Mouse (Mus musculus): ENCODE data around the gene Hnf1b.

Gene Hnf1b

DNA sequence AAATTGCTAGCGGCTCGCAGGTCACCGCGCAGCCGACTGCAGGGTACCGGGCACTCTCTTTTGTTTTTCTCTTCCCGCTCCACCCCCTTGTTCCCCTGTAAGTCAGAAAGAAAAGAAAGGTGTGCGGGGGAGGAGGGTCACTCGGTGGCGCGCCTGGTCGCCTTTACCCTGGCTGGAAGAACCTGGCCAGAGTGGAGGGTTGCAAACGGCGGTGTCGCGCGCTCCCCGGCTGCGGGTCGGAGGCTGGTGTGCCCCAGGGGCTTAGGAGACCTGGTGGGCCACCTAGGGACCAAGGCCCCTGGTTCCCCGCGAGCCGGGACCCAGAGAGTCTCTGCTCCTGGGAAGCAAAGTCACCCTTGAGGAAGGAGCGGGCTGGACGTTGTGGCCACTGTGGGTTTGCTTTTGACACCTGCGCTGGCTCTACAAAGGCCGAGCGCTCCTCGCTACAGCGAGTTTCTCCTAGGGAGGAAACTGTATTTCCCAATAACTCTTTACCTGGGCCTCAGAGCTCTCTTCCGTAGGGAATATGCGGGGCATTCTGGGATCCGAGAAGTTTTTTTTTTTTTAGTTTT lies 3.4 kb downstream of the Hnf1b start:
- DNase-seq (ENCODE audit: low spot score), result no peak

DNA sequence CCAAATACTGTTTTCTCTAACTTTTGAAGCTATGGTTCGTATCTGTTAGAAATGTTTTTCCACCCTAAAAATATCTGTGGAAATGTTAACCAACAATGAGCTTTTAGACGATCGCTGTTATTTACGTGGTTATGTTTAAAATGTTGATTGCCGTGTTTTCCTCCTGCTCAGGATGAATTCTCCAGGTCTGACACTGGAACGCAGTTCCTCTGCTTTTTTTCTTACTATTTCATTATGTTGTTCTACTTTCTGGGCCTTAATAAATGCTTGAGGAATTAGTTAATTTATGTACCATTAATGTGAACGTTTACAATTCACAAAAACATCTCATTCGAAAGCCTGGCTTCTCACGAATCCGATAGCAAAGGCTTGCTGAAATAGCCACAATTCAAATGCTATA lies 4.2 kb downstream of the Hnf1b start:
- DNase-seq (ENCODE audit: low spot score), result no peak

DNA sequence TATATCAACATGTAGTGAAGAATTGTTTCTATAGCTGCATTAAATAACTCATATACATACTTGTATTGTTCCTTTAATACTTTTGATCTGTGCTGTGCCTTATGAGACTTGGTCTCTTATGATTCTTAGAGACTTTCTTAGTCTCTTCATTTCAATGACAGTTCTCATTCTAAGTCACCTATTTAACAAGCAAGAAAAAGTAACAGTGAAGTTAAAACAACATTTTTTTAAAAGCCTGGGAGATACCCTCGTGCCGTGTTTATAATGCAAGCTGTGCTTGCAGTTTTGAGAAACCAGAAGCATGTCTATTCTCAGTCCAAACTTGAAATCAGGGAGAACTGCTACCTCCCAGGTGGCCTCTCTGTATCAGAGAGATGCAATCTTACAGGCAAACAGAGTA lies 4.8 kb downstream of the Hnf1b start:
- no peak for DNase-seq (ENCODE audit: low spot score)

DNA sequence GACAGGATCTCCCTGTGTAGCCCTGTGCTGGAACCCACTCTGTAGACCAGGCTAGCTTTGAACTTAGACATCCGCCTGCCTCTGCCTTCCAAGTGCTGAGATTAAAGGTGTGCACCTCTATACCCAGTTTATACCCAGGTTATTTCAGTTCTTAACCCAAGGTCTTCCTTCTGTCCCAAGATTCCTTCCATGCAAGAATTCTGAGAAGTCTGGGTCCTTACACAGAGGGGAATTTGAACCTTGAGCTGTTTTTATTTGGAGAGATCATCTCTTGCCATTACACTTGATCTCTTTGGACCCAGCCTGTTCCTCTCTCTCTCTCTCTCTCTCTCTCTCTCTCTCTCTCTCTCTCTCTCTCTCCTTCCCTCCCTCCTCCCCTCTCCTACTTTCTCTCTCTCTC lies 7.4 kb downstream of the Hnf1b start:
- no peak for DNase-seq (ENCODE audit: low spot score)

DNA sequence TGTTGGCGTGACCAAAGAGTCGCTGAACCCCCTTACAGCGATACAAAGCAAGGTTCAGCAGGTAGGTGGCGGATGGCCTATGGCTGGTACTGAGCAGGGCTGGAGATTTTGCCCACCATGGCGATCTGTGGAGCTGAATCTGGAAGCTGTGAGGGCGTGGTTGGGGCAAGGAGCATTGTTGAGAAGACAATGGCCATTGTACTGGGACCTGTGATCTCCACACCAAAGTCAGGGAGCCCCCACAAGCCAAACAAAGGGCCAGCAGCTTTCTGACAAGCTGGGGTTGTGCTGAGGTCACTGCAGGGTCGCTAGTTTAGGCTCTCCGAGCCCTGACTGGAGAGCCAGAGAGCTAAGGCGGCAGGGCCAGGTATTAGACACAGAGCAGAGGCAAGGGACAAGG lies 15.4 kb downstream of the Hnf1b start:
- no peak for DNase-seq (ENCODE audit: low spot score)

DNA sequence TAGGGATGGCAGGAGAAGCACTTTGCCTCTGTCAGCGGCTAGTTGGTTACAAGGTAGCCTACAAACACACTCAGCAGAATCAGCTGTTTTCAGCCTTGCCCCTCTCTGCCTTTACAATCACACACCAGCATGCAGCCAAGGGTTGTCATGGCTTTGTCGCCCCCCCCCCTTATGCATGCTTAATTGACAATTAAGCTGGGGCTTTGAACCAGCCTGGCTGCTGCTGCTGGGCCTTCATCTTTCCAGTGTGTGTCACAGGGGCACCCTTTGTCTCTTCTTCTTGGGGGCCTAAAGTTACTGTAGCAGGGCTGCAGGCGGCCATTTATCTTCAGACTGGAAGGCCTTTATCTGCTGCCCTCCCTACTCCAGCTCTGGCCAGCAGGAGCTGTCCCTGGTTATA lies 17.7 kb downstream of the Hnf1b start:
- no peak for DNase-seq (ENCODE audit: low spot score)

DNA sequence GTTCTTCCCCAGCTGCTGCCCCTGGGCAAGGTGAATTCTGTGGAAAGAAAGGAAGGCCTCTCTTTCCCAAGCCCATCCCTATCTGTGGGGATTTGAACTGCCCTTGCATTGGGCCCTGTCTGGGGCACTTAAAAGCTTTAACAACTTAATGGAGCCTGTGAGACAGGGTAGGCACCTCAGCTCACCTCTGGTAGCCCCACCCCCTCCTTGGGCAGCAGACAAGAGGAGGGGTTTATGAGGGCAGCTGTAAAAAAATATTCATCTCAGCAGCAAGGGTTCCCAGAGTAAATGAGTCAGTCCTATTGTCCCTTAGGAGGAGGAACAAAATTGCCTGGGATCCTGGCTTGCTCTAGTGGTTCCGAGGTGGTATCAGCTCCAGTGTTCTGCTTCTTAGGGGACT lies 19.3 kb downstream of the Hnf1b start:
- DNase-seq (ENCODE audit: low spot score), result no peak

DNA sequence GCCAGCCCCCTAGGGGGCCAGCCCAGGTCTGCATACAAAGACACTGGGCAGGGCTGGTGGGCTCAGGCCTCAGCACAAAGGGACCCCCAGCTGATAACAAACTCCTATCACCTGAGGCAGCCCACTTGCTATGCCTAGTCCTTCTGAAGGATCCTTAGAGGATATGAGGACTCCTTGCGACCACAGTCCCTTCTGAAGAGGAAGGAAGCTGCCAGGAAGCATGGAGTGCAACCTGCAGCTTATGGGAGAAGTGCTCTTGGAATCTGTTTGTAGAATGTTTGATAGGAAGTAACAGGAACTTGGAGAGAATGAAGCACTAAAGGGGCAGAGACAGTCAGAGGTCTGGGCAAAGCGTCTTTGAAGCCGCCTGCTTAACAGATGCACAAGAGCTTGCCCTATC lies 19.8 kb downstream of the Hnf1b start:
- no peak for DNase-seq (ENCODE audit: low spot score)

DNA sequence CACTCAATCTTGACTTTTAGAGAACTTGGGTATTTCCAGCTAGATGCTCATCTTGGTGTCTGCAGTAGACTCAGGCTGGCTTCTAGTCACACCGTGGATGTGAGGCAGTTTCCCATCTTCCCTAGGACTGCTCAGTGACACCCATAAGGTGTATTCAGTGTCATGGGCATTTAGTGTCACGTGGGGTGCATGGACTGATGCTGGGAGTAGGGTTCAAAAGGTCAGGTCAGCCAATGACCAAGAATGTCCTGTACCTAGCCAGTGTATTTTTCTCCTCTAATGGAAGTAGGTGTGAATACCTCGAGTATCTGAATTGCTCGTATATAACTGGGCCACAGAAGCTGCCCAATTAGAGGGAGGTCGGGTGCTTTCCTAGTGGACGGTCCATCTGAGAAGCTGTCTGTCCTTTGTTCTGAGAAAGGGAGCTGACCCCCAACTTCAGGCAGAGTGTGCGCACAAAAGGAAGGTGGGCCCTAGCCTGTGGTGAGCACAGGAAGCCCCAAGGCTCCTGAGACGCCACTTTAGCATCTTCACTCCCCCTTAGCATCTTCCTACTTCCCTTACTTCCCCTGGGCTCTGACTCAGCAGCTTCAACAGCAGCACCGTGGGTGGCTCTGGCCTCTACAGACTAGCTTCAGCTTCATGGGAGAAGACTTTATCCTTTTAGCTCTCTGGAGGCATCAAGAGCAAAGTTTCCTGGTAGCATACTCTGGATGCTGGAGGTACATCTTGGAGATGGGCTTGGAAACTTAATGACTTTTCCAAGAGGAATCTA lies 22.1 kb downstream of the Hnf1b start:
- DNase-seq (ENCODE audit: low spot score), result no peak

DNA sequence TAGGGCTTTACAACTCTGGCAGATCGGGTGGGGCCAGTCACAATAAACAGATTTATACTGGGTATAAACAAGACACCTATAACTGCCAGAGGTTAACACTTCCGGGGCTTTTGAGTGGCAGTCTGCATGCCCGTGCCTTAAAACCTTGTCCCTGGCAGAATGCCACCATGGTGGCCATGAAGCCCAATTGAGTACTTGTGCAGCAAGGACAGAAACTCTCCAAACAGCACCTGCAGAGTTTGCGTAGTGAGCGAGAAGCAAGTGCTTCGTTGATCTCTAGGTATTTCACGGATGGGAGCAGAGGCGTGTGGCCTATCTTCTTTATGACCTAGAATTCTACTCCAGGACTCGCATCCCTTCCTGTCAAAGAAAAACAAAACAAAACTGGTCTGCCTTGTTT lies 23.6 kb downstream of the Hnf1b start:
- no peak for DNase-seq (ENCODE audit: low spot score)

DNA sequence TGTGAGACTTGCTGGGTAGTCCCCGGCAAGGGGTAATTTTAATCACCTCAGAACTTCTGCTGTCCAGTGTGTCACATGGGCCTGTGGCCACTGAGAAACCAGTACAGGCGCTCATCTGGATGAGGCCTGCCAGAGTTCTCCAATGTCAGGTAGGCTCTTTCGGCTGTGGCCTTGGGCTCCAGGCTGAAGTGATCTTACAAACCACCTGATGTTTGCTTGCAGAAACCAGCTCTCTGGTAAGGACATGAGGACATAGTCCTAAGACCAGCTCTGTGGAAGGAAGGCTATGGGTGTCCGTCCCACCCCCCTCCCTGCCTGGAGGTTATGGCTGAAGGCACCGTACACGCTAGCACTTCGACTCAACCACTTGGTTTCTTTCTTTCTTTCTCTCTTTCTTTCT lies 26.8 kb downstream of the Hnf1b start:
- DNase-seq (ENCODE audit: low spot score), result no peak

DNA sequence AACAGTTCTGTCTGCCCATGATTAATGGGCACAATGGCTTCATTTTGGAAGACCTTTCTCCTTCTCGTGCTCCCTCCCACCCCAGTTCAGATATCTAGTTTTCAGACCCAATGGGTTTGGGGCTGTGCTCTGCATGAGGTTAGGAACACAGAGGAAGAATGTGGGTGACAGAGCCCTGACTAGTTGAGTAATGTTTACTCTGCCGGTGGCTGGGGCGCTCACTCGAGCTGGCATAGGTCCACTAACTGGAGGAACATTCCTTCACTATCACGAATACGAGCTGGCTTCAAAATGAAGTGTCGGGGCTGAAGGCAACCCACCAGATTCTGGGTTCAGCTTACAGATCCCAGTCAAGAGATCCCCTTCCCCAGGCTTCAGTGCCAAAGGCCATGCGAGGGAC lies 27.9 kb downstream of the Hnf1b start:
- no peak for DNase-seq (ENCODE audit: low spot score)

DNA sequence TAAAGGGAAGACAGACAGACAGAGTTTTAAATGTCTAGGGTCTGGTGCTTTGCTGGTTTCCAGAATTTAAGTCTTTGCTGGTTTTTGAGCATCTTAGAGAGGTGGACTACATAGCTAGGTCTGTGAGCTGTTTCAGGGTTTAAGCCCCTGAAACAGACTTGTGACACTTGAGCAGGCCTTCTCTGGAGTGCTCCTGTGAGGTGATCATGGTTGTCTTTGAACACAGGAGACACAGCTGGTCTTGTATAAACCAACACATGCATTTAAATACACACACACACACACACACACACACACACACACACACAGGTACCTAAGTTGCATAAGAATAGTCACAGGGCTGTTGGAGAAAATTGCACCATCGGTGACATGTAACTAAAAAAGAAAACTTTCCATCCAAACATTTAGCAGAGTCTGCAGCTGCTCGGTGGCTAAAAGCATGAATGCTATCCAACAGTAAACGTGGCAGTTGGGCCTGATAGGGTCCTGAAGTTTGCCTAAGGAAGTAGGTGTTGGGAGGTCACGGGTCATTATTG lies 28.6 kb downstream of the Hnf1b start:
- no peak for DNase-seq (ENCODE audit: low spot score)

DNA sequence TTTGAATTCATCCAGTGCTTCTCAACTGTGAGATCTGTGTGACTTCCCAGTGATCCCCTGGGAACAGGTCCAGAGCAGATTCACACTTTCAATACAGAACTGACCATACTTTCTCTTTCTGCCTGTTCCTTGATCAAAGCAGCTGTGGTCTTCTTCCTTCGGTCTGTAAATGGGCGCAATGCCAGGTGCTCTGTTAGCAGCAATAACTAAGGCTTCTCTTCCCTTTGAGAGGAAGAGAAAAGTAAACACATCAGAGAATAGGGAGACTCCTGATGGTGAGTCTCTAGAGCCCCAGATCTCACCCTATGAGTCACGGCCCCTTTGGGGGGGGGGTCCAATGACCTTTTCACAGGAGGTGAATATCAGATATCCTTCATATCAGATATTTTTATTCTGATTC lies 29.3 kb downstream of the Hnf1b start:
- DNase-seq (ENCODE audit: low spot score), result no peak

DNA sequence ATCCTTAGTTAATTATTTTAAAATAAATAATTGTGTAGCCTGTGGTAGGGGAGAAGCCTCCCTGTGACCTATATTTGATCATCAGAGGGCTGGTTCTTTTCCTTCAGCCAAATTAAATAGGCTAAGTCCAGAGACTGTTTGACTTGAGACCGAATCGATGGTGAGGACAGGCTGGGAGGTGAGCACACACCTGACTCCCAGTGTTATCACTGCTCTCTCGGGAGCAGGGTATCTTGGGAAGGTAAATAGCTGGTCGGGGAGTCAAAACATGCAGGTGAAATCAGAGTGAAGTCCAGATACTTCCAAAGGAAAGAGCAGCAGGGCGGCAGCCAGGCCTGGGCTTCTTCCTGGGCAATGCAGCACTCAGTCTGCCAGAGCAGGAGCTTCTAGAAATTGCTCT lies 31.6 kb downstream of the Hnf1b start:
- DNase-seq (ENCODE audit: low spot score), result no peak

DNA sequence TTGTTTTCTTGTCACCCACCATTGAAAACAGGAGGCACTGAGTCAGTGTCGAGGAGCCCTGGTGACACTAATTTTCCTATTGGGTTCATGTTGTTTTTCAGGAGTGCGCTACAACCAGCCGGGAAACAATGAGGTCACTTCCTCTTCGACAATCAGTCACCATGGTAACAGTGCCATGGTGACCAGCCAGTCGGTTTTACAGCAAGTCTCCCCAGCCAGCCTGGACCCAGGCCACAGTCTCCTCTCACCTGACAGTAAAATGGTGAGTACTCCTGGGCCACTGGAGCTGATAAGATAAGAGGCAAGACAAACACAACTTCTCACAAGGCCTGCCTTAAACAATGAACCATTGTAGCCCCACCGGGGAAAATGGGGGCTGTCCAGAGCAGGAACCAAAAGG lies 32.7 kb downstream of the Hnf1b start:
- DNase-seq (ENCODE audit: low spot score), result no peak

DNA sequence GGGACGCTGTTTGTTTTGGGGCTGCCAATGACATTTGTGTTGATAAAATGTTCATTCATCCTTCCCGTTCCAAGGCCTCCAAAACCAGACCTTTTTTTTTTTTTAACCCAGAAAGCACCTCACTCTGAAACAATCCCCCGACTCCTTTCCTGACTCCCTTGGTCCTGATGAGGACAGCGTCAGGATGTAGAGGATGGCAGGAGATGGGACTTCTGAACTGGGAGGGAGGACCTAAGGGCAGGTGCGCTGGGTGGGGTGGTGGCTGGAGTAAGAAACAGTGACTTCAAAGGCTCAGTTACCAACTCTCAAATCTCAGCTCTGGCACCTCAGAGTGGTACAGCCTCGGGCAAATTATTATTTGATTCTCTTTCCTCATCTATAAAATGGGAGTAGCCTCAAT lies 33.2 kb downstream of the Hnf1b start:
- DNase-seq (ENCODE audit: low spot score), result no peak

DNA sequence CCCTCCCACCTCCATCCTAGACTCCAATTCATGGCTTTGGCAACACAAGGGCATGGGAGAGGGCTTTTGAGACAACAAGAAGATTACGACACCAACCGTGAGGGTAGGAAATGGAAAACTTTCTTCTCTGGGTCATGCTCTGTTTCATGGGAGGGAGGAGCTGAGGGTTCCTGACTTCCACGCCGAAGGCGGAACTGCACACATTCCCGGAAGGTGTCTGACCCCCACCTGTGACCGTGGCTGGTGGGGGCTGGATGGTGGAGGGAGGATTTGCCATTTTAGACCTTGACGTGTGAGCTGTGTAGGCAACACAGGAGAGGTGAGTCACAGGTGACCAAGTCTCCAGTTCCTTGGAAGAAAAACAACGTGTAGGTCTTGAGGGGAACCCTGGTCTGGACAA lies 33.9 kb downstream of the Hnf1b start:
- DNase-seq (ENCODE audit: low spot score), result no peak

DNA sequence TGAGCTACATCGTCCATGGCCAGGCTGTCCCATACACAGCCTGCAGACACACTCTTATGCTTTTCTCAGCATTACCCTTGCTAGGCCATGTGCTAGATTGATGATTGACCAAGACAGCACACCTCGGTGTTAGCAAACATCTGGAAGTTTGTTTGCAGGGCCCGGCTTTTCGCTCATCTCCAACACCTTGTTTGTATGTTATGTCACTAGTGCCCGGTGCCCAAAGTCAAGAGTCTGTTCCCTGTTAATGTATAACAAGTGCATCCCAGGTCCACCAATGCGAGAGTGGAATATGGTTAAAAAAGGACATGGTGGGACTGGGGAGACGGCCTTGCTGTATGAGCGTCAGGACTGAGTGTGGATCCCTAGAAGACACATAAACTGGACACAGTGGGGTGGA lies 35.3 kb downstream of the Hnf1b start:
- DNase-seq (ENCODE audit: low spot score), result no peak

DNA sequence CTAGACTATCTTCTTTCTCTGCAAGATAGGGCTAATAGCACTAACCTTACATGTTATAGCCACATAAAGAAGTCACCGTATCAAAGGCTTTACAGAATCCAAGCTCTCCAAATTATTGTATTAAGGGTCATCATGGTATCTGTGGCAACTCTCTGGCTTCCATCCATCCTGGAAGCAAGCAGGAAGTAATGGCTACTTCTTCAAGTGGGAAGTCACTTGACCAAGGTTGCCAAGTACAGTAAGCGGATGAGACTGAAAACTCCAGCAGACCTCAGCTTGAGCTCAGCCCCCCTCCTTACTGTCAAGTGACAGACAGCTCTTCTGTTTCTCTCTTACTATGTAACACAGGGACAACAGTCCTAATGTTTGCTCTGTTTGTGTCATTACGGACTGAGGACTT lies 36.9 kb downstream of the Hnf1b start:
- DNase-seq (ENCODE audit: low spot score), result no peak

DNA sequence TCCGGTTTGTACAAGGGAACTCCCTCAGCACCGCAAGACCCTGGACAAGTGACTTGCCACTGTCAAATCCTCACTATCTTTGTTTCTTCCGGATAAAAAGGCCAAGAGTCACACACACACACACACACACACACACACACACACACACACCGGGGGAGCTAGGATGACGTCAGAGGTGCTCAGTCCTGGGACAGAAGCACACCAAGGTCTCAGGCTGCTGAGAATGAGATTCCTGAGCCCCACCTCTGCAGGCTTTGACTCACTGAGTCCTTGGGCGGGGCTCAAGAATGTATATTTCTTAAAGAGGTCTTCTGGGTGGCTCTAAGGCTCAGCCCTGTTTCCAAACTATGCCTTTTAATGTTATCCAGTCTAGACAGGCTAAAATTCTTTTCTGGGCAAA lies 41.5 kb downstream of the Hnf1b start:
- no peak for DNase-seq (ENCODE audit: low spot score)

DNA sequence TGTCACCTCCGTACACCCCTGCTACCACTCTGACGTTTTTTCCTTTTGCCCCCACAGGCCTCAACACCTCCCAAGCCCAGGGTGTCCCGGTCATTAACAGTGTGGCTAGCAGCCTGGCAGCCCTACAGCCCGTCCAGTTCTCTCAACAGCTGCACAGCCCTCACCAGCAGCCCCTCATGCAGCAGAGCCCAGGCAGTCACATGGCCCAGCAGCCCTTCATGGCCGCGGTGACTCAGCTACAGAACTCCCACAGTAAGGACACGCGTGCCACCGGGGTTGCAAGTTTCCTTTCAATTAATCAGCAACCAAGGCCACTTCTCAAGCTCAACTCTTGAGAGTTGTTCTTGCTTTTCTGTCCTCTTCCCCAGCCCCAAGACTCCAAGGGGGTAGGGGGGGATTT lies 43.5 kb downstream of the Hnf1b start:
- DNase-seq (ENCODE audit: low spot score), result no peak

DNA sequence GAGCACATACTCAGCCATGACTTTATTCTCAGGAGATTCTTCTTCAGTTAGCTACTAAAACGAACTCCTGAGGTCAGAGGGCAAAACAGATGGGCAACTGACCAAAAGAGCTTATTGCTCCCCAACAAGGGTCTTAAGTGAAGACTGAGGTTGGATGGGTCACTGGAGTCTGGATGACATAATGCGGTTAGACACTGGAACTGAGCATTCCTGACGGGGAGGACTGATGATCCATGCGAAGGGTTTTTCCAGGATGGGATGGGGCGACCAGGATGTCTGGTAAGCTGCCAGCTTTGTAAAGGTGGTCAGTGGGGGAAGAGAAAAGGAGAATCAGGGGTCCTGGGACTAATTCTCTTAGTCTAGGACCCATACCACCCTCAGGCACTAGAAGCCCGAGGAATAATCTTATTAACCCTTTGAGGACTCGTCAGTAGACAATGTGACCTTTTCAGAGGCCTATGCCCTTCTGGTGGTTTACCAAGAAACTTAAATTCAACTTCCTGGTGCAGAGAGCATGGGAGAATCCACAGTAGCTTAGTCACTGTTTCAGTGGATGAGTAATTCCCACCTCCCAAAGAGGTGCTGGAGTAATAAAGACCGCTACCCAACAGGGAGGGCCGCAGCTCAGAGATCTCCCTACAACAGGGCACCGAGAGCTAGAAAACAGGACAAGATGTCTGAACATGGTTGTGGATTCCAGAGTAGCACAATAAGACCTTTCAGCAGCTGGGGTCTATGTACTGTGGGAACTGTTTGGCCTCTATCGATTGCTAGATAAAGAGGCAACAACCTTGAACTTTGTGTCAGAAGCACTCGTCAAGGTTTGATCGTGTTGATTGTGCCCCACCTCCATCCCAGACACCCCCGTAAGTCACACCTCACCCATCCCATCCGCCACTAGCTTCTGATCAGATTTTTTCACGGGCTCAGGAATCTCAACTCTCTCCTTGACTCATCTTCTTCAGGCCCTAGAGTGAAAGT lies 46.9 kb downstream of the Hnf1b start:
- no peak for DNase-seq (ENCODE audit: low spot score)

Data from testis, postnatal 14 days (tissue).